In the genomic region with DNA sequence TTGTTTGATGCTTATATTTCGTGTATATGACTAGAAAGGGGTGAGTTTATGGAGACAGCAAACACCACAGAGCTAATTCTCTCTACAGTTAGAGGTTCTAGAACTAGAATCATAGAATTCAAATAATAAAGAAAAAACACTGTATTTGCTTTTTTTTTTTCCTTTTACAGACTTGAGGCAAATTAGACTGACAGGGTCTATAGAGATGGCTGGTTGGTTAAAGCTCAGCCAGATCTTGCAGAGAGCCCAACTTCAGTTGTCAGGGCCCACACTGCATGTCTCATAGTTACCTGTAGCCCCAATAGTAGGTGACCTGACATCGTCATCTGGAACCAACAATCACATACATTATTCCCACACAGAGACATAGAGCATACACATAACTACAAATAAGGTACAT, we compare ENCODE assay signal across 8 mouse cellular contexts. TPM values are rescaled to one million over a fixed set of nuclear protein-coding genes. Genes with fewer than 3 reads are reported as not detected.
DNase-seq lines count a peak whose midpoint lies in the region; ATAC-seq and TF ChIP-seq lines count a peak whose summit lies in the region.

A gene (minus strand): TSS at position 101 of the 400 bp plus-strand sequence.

- no peak for DNase-seq in thymus, postnatal 0 days (ENCODE audit: low spot score)
- DNase-seq in thymus, postnatal 25 days = no peak
- DNase-seq in forebrain, embryonic 10.5 days (ENCODE audit: extremely low spot score, low spot score) = no peak
- no peak for DNase-seq in heart, postnatal 36 days
- no peak for DNase-seq in Muller cell, postnatal 12 days (ENCODE audit: inconsistent ontology term)
- no peak for DNase-seq in kidney, postnatal 10 days

- no peak within 1 kb of the TSS for H3K4me3 ChIP-seq in forebrain, embryonic 10.5 days
- no peak within 1 kb of the TSS for H3K4me3 ChIP-seq in limb, embryonic 13.5 days
- no peak within 1 kb of the TSS for H3K4me3 ChIP-seq in small intestine, adult 2 months (ENCODE audit: low read depth, low read length)

- H3K36me3 ChIP-seq in forebrain, embryonic 10.5 days (replicated peaks) = no peaks in the 10 kb centered on the region
- H3K36me3 ChIP-seq in limb, embryonic 13.5 days = no peaks in the 10 kb centered on the region
- H3K36me3 ChIP-seq in small intestine, adult 2 months (ENCODE audit: control insufficient read depth, insufficient read depth, low read length) = no peaks in the 10 kb centered on the region

- no peak within 1 kb of the TSS for H3K27ac ChIP-seq in forebrain, embryonic 10.5 days
- no peak within 1 kb of the TSS for H3K27ac ChIP-seq in limb, embryonic 13.5 days
- no peak within 1 kb of the TSS for H3K27ac ChIP-seq in small intestine, adult 2 months (ENCODE audit: insufficient read depth, low read depth, low read length)

- no peaks in the 10 kb centered on the region for H3K4me1 ChIP-seq in forebrain, embryonic 10.5 days
- no peaks in the 10 kb centered on the region for H3K4me1 ChIP-seq in limb, embryonic 13.5 days
- no peaks in the 10 kb centered on the region for H3K4me1 ChIP-seq in small intestine, adult 2 months (ENCODE audit: control insufficient read depth, insufficient read depth, insufficient read length, low read length)

- TF ChIP-seq CTCF in small intestine, adult 2 months (IDR thresholded peaks at IDR 0.05; ENCODE audit: extremely low read depth, insufficient read length, insufficient replicate concordance, low read depth, low read length) = no peak

- TF ChIP-seq POLR2A in small intestine, adult 2 months (IDR thresholded peaks at IDR 0.05; ENCODE audit: low read depth, low read length) = no peak

- H3K9ac ChIP-seq in limb, embryonic 13.5 days = no peak within 1 kb of the TSS

- H3K4me2 ChIP-seq in limb, embryonic 13.5 days (replicated peaks) = no peak within 1 kb of the TSS

- no peaks in the 10 kb centered on the region for H3K9me3 ChIP-seq in forebrain, embryonic 10.5 days
- no peaks in the 10 kb centered on the region for H3K9me3 ChIP-seq in limb, embryonic 13.5 days

- 84% methylated on average over 2 of the region's 2 CpGs for WGBS in forebrain, embryonic 10.5 days
- WGBS in limb, embryonic 13.5 days = 74% methylated on average over 2 of the region's 2 CpGs
- 89% methylated on average over 2 of the region's 2 CpGs for WGBS in small intestine, adult 2 months

- intact Hi-C loops in heart, postnatal 36 days (cut with DNase I) = no loop called here

- no peak for ATAC-seq in limb, embryonic 13.5 days (ENCODE audit: low FRiP score, low read depth)

- no peaks in the 10 kb centered on the region for H3K27me3 ChIP-seq in forebrain, embryonic 10.5 days (ENCODE audit: poor library complexity, severe bottlenecking)
- no peaks in the 10 kb centered on the region for H3K27me3 ChIP-seq in limb, embryonic 13.5 days
- H3K27me3 ChIP-seq in small intestine, adult 2 months (ENCODE audit: control insufficient read depth, insufficient read depth, low read length) = no peaks in the 10 kb centered on the region

RNA-seq across cellular contexts. Expression of the gene that starts here (rescaled TPM):
- 289 and 316 TPM in 2 replicates for polyA plus RNA-seq in thymus, postnatal 0 days (2015; fragmentation: Nextera tagmentation; extraction: Ambion mirVana)
- 303 TPM in 2 replicates for polyA plus RNA-seq in forebrain, embryonic 10.5 days (2016; fragmentation: Nextera tagmentation; extraction: Ambion mirVana)
- total RNA-seq in heart, postnatal 36 days (2021) = 10 to 100 TPM; 45.5 to 48.9 TPM
- 223 and 240 TPM in 2 replicates for polyA plus RNA-seq in limb, embryonic 13.5 days (2015; fragmentation: Nextera tagmentation; extraction: Ambion mirVana)
- 10.3 and 17.8 TPM in 2 replicates for polyA plus RNA-seq in small intestine, adult 2 months (2012; rRNA removed)

Comparison
In these comparisons a context has a peak if more than half of its experiments do, and no peak if none do; other contexts are left out.
1. RNA of the gene that starts here (polyA plus RNA-seq): 303 TPM in forebrain, embryonic 10.5 days, 289 to 316 TPM in thymus, postnatal 0 days and 223 to 240 TPM in limb, embryonic 13.5 days; 10.3 to 17.8 TPM in small intestine, adult 2 months; every median in the first group is over 10 times any median in the second.